Mouse (Mus musculus): ENCODE measurements around the gene Dnajc22.

Gene Dnajc22

GRCm38 (mm10) chr15:99114312-99115064 lies 21.5 kb downstream of the Dnajc22 start:
- DNase-seq (ENCODE audit: low spot score in 2 of 2) = no peak

GRCm38 (mm10) chr15:99115065-99115423 lies 22.1 kb downstream of the Dnajc22 start:
- no peak for DNase-seq (ENCODE audit: low spot score in 2 of 2)

DNA sequence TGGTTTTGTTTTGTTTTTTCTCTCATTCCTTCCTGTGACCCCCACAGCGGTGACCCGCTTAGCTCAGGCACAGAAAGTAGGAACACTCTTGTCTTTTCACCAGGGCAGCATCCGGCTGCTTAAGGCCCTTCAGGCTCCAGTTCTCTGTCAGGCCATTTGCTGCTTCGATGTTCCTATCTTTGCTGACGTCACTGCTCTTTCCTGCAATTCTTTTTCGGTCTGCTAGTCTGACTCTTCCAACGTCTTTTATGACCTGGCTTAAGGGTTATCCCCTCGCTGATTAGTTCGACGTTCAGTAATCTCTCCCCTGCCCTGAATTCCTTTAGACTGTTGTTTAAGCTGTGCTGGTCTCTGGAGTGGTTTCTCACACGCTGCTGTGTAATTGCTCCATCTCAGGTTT lies 23.6 kb downstream of the Dnajc22 start:
- no peak for DNase-seq (ENCODE audit: low spot score in 2 of 2)

- no peak for DNase-seq (ENCODE audit: low spot score in 2 of 2)
Observed at GRCm38 (mm10) chr15:99120814-99121213, 27.8 kb downstream of the Dnajc22 start.

- no peak for DNase-seq (ENCODE audit: low spot score in 2 of 2)
Observed at GRCm38 (mm10) chr15:99122642-99123041, 29.7 kb downstream of the Dnajc22 start.

- no peak for DNase-seq (ENCODE audit: low spot score in 2 of 2)
Observed at GRCm38 (mm10) chr15:99125711-99126080, 32.7 kb downstream of the Dnajc22 start, which contains the start of gene Spats2. TSS of gene Spats2 (plus strand) at chr15:99125916.

GRCm38 (mm10) chr15:99126081-99126815 lies 33.3 kb downstream of the Dnajc22 start:
- peak; percentile 60 to 87 for DNase-seq (ENCODE audit: low spot score in 2 of 2)

DNA sequence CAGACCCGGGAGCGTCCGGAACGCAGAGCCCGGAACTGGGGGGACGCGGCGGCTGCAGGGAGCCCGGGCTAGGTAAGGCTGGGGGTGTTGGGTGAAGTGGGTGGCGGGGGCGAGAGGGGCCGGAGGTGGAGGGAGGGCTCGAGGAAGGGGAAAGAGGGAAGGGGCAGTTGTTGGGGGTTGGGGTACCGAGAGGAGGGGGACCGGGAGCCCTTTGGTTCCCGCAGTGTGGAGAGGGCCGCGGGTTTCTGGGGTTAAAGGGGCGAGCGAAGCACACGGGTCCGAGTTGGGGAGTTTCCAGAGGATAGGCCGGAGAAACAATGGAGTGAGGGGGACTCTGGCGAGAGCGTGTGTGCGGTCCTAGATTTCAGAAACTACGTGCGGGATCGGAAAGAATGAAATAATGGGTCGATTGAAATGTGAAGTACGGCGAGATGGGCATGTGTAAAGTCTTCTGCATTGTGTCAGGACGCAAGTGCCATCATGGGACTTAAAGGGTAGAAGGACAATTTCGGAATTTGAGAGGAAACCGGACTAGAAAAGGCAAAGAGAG lies 33.9 kb downstream of the Dnajc22 start:
- no peak for DNase-seq (ENCODE audit: low spot score in 2 of 2)

GRCm38 (mm10) chr15:99127851-99128522 lies 35.0 kb downstream of the Dnajc22 start:
- no peak for DNase-seq (ENCODE audit: low spot score in 2 of 2)

- no peak for DNase-seq (ENCODE audit: low spot score in 2 of 2)
Observed at GRCm38 (mm10) chr15:99129441-99129840, 36.5 kb downstream of the Dnajc22 start.

DNA sequence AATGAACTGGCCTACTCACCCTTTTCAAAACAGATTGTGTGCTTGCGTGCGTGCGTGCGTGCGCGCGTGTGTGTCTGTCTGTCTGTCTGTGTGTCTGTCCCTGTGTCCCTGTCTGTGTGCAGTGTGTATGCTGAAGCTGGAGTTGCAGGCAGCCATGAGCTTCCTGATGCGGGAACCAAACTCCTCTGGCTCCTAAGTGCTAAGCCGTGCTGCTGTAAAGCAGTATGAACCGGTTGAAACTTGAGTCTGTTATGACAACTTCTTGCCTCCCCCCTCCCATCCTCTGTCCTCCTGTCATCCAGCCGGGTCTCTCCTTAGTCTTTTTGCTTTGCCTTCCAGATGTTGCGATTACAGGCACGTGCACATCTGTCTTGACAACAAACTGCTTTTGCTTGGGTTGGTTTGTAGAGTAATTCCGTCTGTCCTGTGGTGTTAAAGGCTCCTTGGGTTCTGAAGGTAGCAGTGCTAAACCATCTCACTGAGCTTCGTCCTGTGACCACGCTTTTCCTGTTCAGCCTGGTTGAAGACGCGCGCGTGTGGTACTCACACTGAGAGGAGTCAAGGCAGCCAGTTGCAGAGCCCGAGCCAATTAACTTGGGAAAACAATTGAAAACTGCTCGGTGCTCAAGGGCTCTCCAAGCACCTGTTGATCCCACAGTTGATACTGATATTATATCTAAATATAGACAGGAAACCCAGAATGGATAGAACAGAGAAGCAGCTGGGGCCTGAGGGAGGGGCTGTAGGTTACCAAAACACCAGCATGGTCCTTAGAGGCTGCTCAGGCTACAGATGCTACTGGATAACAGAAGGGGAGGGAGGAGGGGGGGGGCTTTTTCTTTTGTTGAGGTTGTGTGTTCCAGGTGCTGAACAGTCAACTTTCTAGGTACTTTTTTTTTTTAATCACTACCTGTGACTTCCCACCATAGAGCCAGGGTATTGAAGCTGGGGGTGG lies 37.3 kb downstream of the Dnajc22 start:
- DNase-seq (ENCODE audit: low spot score in 2 of 2) = no peak

DNA sequence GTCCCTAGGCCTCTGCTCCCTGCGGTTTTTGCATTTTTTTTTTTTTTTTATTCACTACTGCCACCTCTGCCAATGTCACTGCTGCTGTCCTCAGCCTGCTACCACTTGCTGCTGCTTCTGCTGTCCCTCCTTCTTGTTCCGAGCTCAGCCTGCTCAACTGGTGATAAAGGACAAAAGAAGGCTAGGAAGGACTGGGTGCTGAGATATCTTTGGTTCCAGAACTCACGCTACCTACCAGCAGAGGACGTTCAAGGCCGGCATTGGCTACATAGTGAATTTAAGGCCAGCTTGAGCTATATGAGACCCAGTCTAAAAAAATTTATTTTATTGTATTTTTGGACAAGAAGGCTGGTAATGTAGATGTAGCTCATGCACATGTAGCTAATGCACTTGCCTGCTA lies 45.4 kb downstream of the Dnajc22 start:
- peak; percentile 27 to 60 for DNase-seq (ENCODE audit: low spot score in 2 of 2)

DNA sequence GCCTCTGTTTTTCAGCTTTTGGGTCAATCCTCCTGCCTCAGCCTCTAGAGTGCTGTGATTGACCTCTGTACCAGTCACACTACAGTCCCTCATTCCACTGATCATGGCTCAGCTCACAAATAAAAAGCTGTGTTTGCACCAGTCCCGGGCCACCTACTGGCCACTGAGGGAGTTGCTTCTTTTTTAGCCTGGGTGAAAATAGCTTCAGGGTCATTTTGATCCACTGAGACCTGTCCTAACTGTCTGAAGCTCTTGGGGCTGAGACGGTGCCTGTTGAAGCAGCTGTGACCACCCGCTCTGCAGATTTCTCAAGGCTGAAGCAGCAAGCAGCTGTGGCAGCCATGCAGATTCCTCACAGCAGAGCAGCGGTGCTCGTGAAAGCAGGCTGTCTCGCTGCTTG lies 46.7 kb downstream of the Dnajc22 start:
- peak; percentile 38 to 75 for DNase-seq (ENCODE audit: low spot score in 2 of 2)

GRCm38 (mm10) chr15:99150516-99150915 lies 57.5 kb downstream of the Dnajc22 start:
- DNase-seq (ENCODE audit: low spot score in 2 of 2) = peak in 1 of 2 experiments; percentile 34

- no peak for DNase-seq (ENCODE audit: low spot score in 2 of 2)
Observed at GRCm38 (mm10) chr15:99151324-99151723, 58.4 kb downstream of the Dnajc22 start.

DNA sequence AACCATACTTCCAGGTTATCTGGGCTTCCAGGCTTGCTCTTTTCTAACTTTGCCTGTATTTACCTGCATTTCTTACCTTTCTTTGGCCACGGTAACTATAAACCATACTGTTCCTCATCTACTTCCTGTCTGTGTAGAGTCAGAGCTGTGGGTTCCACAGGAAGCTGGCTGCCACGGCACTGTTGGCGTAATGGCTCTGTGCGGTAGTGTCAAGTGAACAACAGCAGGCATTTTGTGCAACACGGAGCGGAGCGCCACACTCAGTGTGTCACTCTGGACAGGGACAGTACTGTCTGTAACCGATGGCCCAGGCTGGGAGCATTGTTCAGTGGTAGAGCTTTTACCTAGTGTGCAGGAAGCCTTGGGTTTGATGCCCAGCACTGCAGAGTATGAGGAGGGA lies 60.5 kb downstream of the Dnajc22 start:
- no peak for DNase-seq (ENCODE audit: low spot score in 2 of 2)

All from spleen, postnatal 4 days (tissue).